Mouse (Mus musculus): ENCODE data around the gene Fam214a. TPM values are rescaled to one million over a fixed set of nuclear protein-coding genes. Genes with fewer than 3 reads are reported as not detected.

Gene Fam214a
- polyA plus RNA-seq, 1 experiment: 9.1 TPM

GRCm38 (mm10) chr9:74946713-74947402 lies 5.8 kb upstream of the Fam214a start:
- 89% methylated on average over 8 of the region's 8 CpGs for WGBS
- no peak overlapping the region for H3K4me3 ChIP-seq (ENCODE audit: extremely low read depth, insufficient read depth, insufficient read length)
- no peaks in the 10 kb centered on the region for H3K4me1 ChIP-seq (ENCODE audit: control insufficient read depth, insufficient read depth, insufficient read length)
- H3K27me3 ChIP-seq (ENCODE audit: control insufficient read depth, insufficient read depth, low read length): no peaks in the 10 kb centered on the region
- DNase-seq (ENCODE audit: low read depth in 1 of 2, low spot score in 2 of 2): no peak
- no peak overlapping the region for H3K27ac ChIP-seq (ENCODE audit: insufficient read depth, low read length)
- no peak for TF ChIP-seq POLR2A (IDR thresholded peaks at IDR 0.05; ENCODE audit: low read depth, low read length)
- TF ChIP-seq CTCF (IDR thresholded peaks at IDR 0.05; ENCODE audit: extremely low read depth, insufficient read depth, insufficient read length, insufficient replicate concordance): no peak
- no peaks in the 10 kb centered on the region for H3K36me3 ChIP-seq (ENCODE audit: control insufficient read depth, insufficient read depth, low read length)

GRCm38 (mm10) chr9:74951491-74951890 lies 1.2 kb upstream of the Fam214a start:
- H3K27me3 ChIP-seq (ENCODE audit: control insufficient read depth, insufficient read depth, low read length): no peaks in the 10 kb centered on the region
- H3K36me3 ChIP-seq (ENCODE audit: control insufficient read depth, insufficient read depth, low read length): peaks cover 4% of the 10 kb centered on the region
- peak in 1 of 2 experiments; percentile 12 for DNase-seq (ENCODE audit: low read depth in 1 of 2, low spot score in 2 of 2)
- no peak for TF ChIP-seq CTCF (IDR thresholded peaks at IDR 0.05; ENCODE audit: extremely low read depth, insufficient read depth, insufficient read length, insufficient replicate concordance)
- TF ChIP-seq POLR2A (IDR thresholded peaks at IDR 0.05; ENCODE audit: low read depth, low read length): no peak
- H3K4me3 ChIP-seq (ENCODE audit: extremely low read depth, insufficient read depth, insufficient read length): no peak overlapping the region
- no peak overlapping the region for H3K27ac ChIP-seq (ENCODE audit: insufficient read depth, low read length)
- 21% methylated on average over 3 of the region's 3 CpGs for WGBS
- peaks cover 7% of the 10 kb centered on the region; the same call in 1 of the 2 replicates for H3K4me1 ChIP-seq (ENCODE audit: control insufficient read depth, insufficient read depth, insufficient read length)

- Histone ChIP-seq H3K27me3 (ENCODE audit: control insufficient read depth, insufficient read depth, low read length) (no peaks in the 10 kb centered on the region), H3K36me3 (ENCODE audit: control insufficient read depth, insufficient read depth, low read length) (peaks cover 4% of the 10 kb centered on the region), H3K27ac (ENCODE audit: insufficient read depth, low read length) (peak overlapping the region; percentile 92), H3K4me1 (ENCODE audit: control insufficient read depth, insufficient read depth, insufficient read length) (peaks cover 7% of the 10 kb centered on the region; the same call in 1 of the 2 replicates), H3K4me3 (ENCODE audit: extremely low read depth, insufficient read depth, insufficient read length) (peak overlapping the region; percentile 75; the same call in 1 of the 2 replicates)
- TF ChIP-seq CTCF (IDR thresholded peaks at IDR 0.05; ENCODE audit: extremely low read depth, insufficient read depth, insufficient read length, insufficient replicate concordance): no peak
- no peak for TF ChIP-seq POLR2A (IDR thresholded peaks at IDR 0.05; ENCODE audit: low read depth, low read length)
- peak; percentile 10 to 61 for DNase-seq (ENCODE audit: low read depth in 1 of 2, low spot score in 2 of 2)
- WGBS: 35% methylated on average over 5 of the region's 5 CpGs
These were observed 578 bp upstream of the Fam214a start for GRCm38 (mm10) chr9:74952106-74952505.

GRCm38 (mm10) chr9:74953265-74953958 lies 728 bp downstream of the Fam214a start:
- 6% methylated on average over 31 of the region's 31 CpGs for WGBS
- Histone ChIP-seq H3K4me1 (ENCODE audit: control insufficient read depth, insufficient read depth, insufficient read length) (peaks cover 7% of the 10 kb centered on the region; the same call in 1 of the 2 replicates), H3K27me3 (ENCODE audit: control insufficient read depth, insufficient read depth, low read length) (no peaks in the 10 kb centered on the region), H3K36me3 (ENCODE audit: control insufficient read depth, insufficient read depth, low read length) (peaks cover 4% of the 10 kb centered on the region), H3K4me3 (ENCODE audit: extremely low read depth, insufficient read depth, insufficient read length) (peak overlapping the region; percentile 75), H3K27ac (ENCODE audit: insufficient read depth, low read length) (peak overlapping the region; percentile 92)
- TF ChIP-seq CTCF (IDR thresholded peaks at IDR 0.05; ENCODE audit: extremely low read depth, insufficient read depth, insufficient read length, insufficient replicate concordance): peak; percentile 29; the same call in 1 of the 2 replicates
- no peak for TF ChIP-seq POLR2A (IDR thresholded peaks at IDR 0.05; ENCODE audit: low read depth, low read length)
- DNase-seq (ENCODE audit: low read depth in 1 of 2, low spot score in 2 of 2): peak; percentile 58 to 74

- WGBS: 53% methylated on average over 2 of the region's 2 CpGs
- H3K36me3 ChIP-seq (ENCODE audit: control insufficient read depth, insufficient read depth, low read length): peaks cover 4% of the 10 kb centered on the region
- H3K4me3 ChIP-seq (ENCODE audit: extremely low read depth, insufficient read depth, insufficient read length): peak overlapping the region; percentile 75
- peak overlapping the region; percentile 45; the same call in 1 of the 2 replicates for H3K27ac ChIP-seq (ENCODE audit: insufficient read depth, low read length)
- TF ChIP-seq CTCF (IDR thresholded peaks at IDR 0.05; ENCODE audit: extremely low read depth, insufficient read depth, insufficient read length, insufficient replicate concordance): no peak
- no peak for TF ChIP-seq POLR2A (IDR thresholded peaks at IDR 0.05; ENCODE audit: low read depth, low read length)
- DNase-seq (ENCODE audit: low read depth in 1 of 2, low spot score in 2 of 2): no peak
- H3K4me1 ChIP-seq (ENCODE audit: control insufficient read depth, insufficient read depth, insufficient read length): peaks cover 7% of the 10 kb centered on the region; the same call in 1 of the 2 replicates
- no peaks in the 10 kb centered on the region for H3K27me3 ChIP-seq (ENCODE audit: control insufficient read depth, insufficient read depth, low read length)
These were observed 1.2 kb downstream of the Fam214a start for GRCm38 (mm10) chr9:74953959-74954279.

- Histone ChIP-seq H3K27me3 (ENCODE audit: control insufficient read depth, insufficient read depth, low read length) (no peaks in the 10 kb centered on the region), H3K36me3 (ENCODE audit: control insufficient read depth, insufficient read depth, low read length) (peaks cover 4% of the 10 kb centered on the region), H3K4me1 (ENCODE audit: control insufficient read depth, insufficient read depth, insufficient read length) (peaks cover 7% of the 10 kb centered on the region; the same call in 1 of the 2 replicates), H3K27ac (ENCODE audit: insufficient read depth, low read length) (no peak overlapping the region), H3K4me3 (ENCODE audit: extremely low read depth, insufficient read depth, insufficient read length) (no peak overlapping the region)
- TF ChIP-seq POLR2A (IDR thresholded peaks at IDR 0.05; ENCODE audit: low read depth, low read length) (no peak), CTCF (IDR thresholded peaks at IDR 0.05; ENCODE audit: extremely low read depth, insufficient read depth, insufficient read length, insufficient replicate concordance) (no peak)
- WGBS: 79% methylated on average over 2 of the region's 2 CpGs
- no peak for DNase-seq (ENCODE audit: low read depth in 1 of 2, low spot score in 2 of 2)
These were observed 1.7 kb downstream of the Fam214a start for GRCm38 (mm10) chr9:74954387-74954786.
